Mouse (Mus musculus) lung, adult 2 months (tissue): ENCODE measurements at regions not wholly inside any gene's neighbourhood (a gene's known extent, or its start where the extent isn't known, plus 50 kb on each side); places are given as distances from the start of the nearest gene placed in this dataset.

Experiments
- CTCF ChIP-seq: fragments of 200-500 bp; IDR thresholded peaks from 2 replicates; pipeline ENCODE4 v1.5.1; 2011; ENCODE audit warnings: mild to moderate bottlenecking, low read length, control low read depth; ENCODE audit not compliant: insufficient read depth
- POLR2A ChIP-seq: fragments of 200-500 bp; IDR thresholded peaks from 2 replicates; pipeline ENCODE4 v1.6.1; 2011; ENCODE audit warnings: low read depth, mild to moderate bottlenecking, control low read depth, low read length, borderline replicate concordance; ENCODE audit errors: extremely low read depth

DNA sequence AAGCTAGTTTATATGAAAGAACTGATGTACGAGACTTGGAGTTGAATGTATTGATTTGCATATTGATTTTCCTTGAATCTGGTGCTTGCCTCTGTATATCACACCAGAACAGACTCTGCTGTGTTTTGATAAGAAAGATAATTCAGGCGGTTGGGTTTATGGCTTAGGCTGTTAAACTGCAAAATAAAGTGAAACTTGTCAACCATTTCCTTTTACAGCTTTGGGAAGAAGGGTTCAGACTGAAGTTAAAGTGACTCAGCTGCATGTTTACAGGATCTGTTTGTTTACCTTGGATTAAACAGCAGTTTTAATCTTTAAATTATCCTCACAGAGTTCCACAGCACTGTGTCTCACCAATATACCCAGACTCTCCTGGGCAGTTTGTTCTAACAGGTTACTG lies 381.3 kb downstream of the Edem1 start:
- TF ChIP-seq POLR2A: no peak
- TF ChIP-seq CTCF: no peak
